Mouse (Mus musculus) limb, embryonic 13.5 days (tissue): ENCODE results near the gene Gm10487. TPM values are rescaled to one million over a fixed set of nuclear protein-coding genes. Genes with fewer than 3 reads are reported as not detected.
"Not testable (repeated sequence)": the region's sequence is repeated elsewhere in the genome, so short reads cannot be mapped to it uniquely, and the experiment has no call there.

Experiments
- ATAC-seq: fragments of 200-750 bp; cut with Nextera tagmentation; 2 replicates; pipeline ENCODE4 v1.8.0; 2017; ENCODE audit warnings: low read depth, moderate number of reproducible peaks, moderate TSS enrichment; ENCODE audit not compliant: low FRiP score
- H3K27ac ChIP-seq: fragments of 300-500 bp; sonication (generic); 2 replicates; pipeline ENCODE4 v1.5.1; 2015; ENCODE audit warnings: inconsistent platforms, mild to moderate bottlenecking, moderate library complexity
- H3K27me3 ChIP-seq: fragments of 300-500 bp; sonication (generic); 2 replicates; pipeline ENCODE4 v1.6.1; 2015; ENCODE audit warnings: mild to moderate bottlenecking, inconsistent platforms
- H3K36me3 ChIP-seq: fragments of 300-500 bp; sonication (generic); 2 replicates; pipeline ENCODE4 v1.6.1; 2015; ENCODE audit warnings: inconsistent platforms, mild to moderate bottlenecking, moderate library complexity
- H3K4me1 ChIP-seq: fragments of 300-500 bp; sonication (generic); 2 replicates; pipeline ENCODE4 v1.6.1; 2015; ENCODE audit warnings: inconsistent platforms
- H3K4me2 ChIP-seq: fragments of 300-500 bp; sonication (generic); replicated peaks from 2 replicates; pipeline ENCODE4 v1.6.1; 2015; ENCODE audit warnings: inconsistent platforms, mild to moderate bottlenecking, moderate library complexity
- H3K4me3 ChIP-seq: fragments of 300-500 bp; sonication (generic); 2 replicates; pipeline ENCODE4 v1.5.1; 2015; ENCODE audit warnings: moderate library complexity, mild to moderate bottlenecking, inconsistent platforms
- H3K9ac ChIP-seq: fragments of 300-500 bp; sonication (generic); 2 replicates; pipeline ENCODE4 v1.6.1; 2015; ENCODE audit warnings: mild to moderate bottlenecking, inconsistent platforms
- H3K9me3 ChIP-seq: fragments of 300-500 bp; sonication (generic); 2 replicates; pipeline ENCODE4 v1.6.1; 2016; ENCODE audit warnings: inconsistent platforms
- WGBS: fragments of 180-500 bp; shearing (Covaris S2); methylation state at CpG from one replicate; pipeline ENCODE4 v1.1.7; 2015; 5-methylcytosine and 5-hydroxymethylcytosine counted together
- polyA plus RNA-seq: library from polyadenylated mRNA; unstranded; fragments of >200 nt; fragmentation: Nextera tagmentation; extraction: Ambion mirVana; gene quantifications from 2 replicates; pipeline ENCODE4 v1.2.1, GENCODE M21; 2015

Gene Gm10487
- polyA plus RNA-seq = not detected in 2 replicates

- not testable (repeated sequence) for H3K9ac ChIP-seq, ATAC-seq, H3K4me2 ChIP-seq, H3K27ac ChIP-seq, H3K36me3 ChIP-seq, H3K9me3 ChIP-seq, H3K4me1 ChIP-seq, H3K27me3 ChIP-seq, H3K4me3 ChIP-seq
- no CpG with 5 or more reads among the region's 6 CpGs for WGBS
These were observed at the start of gene Gm10487 for GRCm38 (mm10) chrX:30843369-30843768. Gene Gm10487, minus strand, starts transcription at chrX:30843469.
